23 mouse cellular contexts compared by ENCODE assay signal in the genomic region with DNA sequence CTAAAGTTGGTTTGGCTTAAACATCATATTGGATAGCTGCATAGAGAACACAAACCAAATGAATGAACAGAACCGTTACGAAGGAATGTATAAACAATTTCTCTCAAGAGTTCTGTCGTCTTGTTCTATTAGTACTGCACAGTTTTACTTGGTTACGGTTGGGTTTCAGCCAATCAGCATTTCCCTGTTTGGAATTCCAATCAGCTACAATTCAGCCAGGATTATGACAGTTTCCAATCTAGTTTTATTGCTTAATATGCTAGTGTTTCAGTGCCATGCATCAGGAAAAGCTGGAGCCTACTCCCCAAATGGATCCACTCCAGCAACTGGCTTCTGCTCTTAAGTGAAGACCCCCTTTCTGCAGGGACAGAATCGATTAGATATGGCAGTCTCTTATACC.
"Had no signal": no experiment of that assay in that cellular context is flagged by ENCODE, and none has a peak within 500 bp of the region (broad histone marks: within the 10 kb centered on the region; RNA-seq: fewer than 3 reads in every experiment).

No protein-coding gene starts in this region.

- H3K27me3 ChIP-seq: heart, embryonic 13.5 days; heart, embryonic 15.5 days; hindbrain, embryonic 13.5 days; hindbrain, embryonic 15.5 days; limb, embryonic 13.5 days; limb, embryonic 15.5 days; liver, embryonic 12.5 days had no signal

- H3K4me3 ChIP-seq: heart, adult 2 months; heart, embryonic 13.5 days; heart, embryonic 15.5 days; hindbrain, embryonic 13.5 days; hindbrain, embryonic 15.5 days; limb, embryonic 13.5 days; limb, embryonic 15.5 days; liver, embryonic 12.5 days had no signal

- DNase-seq: gastrocnemius, postnatal 14 days; gastrocnemius, postnatal 36 days; heart, adult 11 months; heart, adult 2 months; heart, postnatal 14 days; heart, postnatal 36 days; kidney, adult 11 months; kidney, adult 2 months; kidney, postnatal 14 days; kidney, postnatal 36 days; layer of hippocampus, adult 9-11 months; layer of hippocampus, postnatal 36 days; left cerebral cortex, postnatal 4 days had no signal

- H3K4me1 ChIP-seq: heart, embryonic 13.5 days; heart, embryonic 15.5 days; hindbrain, embryonic 13.5 days; hindbrain, embryonic 15.5 days; limb, embryonic 13.5 days; limb, embryonic 15.5 days; liver, embryonic 12.5 days had no signal

- H3K36me3 ChIP-seq: heart, embryonic 13.5 days; heart, embryonic 15.5 days; hindbrain, embryonic 13.5 days; hindbrain, embryonic 15.5 days; limb, embryonic 13.5 days; limb, embryonic 15.5 days; liver, embryonic 12.5 days had no signal

- H3K27ac ChIP-seq: heart, adult 2 months; heart, embryonic 13.5 days; heart, embryonic 15.5 days; hindbrain, embryonic 13.5 days; hindbrain, embryonic 15.5 days; hindbrain, postnatal 0 days; limb, embryonic 13.5 days; limb, embryonic 15.5 days; liver, embryonic 12.5 days had no signal

- H3K9ac ChIP-seq: heart, embryonic 13.5 days; heart, embryonic 15.5 days; hindbrain, embryonic 13.5 days; hindbrain, embryonic 15.5 days; limb, embryonic 13.5 days; limb, embryonic 15.5 days; liver, embryonic 12.5 days had no signal

- ATAC-seq: hindbrain, postnatal 0 days; intestine, embryonic 16.5 days; liver, embryonic 12.5 days had no signal

- H3K4me2 ChIP-seq: heart, embryonic 11.5 days; heart, embryonic 13.5 days; heart, embryonic 15.5 days; hindbrain, embryonic 13.5 days; hindbrain, embryonic 15.5 days; limb, embryonic 13.5 days; limb, embryonic 15.5 days; liver, embryonic 12.5 days had no signal

- H3K9me3 ChIP-seq: heart, embryonic 13.5 days; heart, embryonic 15.5 days; hindbrain, embryonic 13.5 days; hindbrain, embryonic 15.5 days; limb, embryonic 13.5 days; limb, embryonic 15.5 days; liver, embryonic 12.5 days had no signal
